Mouse (Mus musculus): ENCODE measurements around the gene Ganc. TPM values are rescaled to one million over a fixed set of nuclear protein-coding genes. Genes with fewer than 3 reads are reported as not detected.

The Ganc gene
- polyA plus RNA-seq, 1 experiment from 2014 or later, result 8.4 TPM

DNA sequence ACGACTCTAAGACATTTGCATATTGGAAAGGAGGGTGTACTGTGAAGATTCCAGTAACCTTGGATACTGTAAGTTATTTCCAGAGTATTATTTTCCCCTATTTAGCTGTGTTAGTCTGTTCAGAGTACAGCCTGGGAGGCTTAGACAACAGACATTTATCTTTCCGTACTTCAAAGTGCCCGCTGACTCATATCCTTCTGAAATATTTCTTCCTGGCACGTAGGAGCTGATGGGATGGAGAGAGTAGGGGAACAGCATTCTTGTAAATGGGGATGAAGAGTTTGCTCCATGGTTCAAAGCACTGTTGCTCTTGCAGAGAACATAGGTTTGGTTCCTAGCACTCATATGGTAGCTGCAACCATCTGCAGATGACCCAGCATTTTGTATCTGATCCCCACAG is 48.9 kb downstream of the Ganc start:
- ATAC-seq (ENCODE audit: insufficient number of reproducible peaks, insufficient read depth, low FRiP score, low TSS enrichment, low read depth), result no peak
- Histone ChIP-seq H3K9ac (replicated peaks) (no peak overlapping the region), H3K4me2 (no peak overlapping the region), H3K36me3 (no peaks in the 10 kb centered on the region), H3K4me1 (replicated peaks) (no peaks in the 10 kb centered on the region), H3K9me3 (peaks cover 4% of the 10 kb centered on the region; the same call in 1 of the 2 replicates), H3K27me3 (no peaks in the 10 kb centered on the region), H3K4me3 (replicated peaks) (no peak overlapping the region), H3K27ac (no peak overlapping the region)
- 77% methylated on average over 4 of the region's 4 CpGs for WGBS

DNA sequence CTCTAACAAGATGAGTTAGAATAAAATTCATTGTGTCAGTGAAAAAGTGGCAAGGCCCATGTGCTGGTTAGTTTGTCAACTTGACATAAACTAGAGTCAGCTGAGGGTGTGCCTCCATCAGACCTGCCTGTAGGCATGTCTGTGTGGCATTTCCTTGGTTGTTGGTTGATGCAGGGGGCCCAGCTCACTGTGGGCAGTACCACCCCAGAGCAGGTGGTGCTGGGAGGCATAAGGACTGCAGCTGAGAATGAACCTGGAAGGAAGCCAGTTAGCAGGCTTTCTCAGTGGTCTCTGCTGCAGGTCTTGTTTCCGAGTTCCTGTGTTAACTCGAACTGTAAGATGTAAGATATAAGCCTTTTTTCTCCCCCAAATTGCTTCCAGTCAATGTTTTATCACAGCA is 51.3 kb downstream of the Ganc start:
- H3K4me3 ChIP-seq (replicated peaks), result no peak overlapping the region
- H3K9me3 ChIP-seq, result peaks cover 4% of the 10 kb centered on the region; the same call in 1 of the 2 replicates
- H3K27ac ChIP-seq, result no peak overlapping the region
- no peak overlapping the region for H3K9ac ChIP-seq (replicated peaks)
- no peak for ATAC-seq (ENCODE audit: insufficient number of reproducible peaks, insufficient read depth, low FRiP score, low TSS enrichment, low read depth)
- no peaks in the 10 kb centered on the region for H3K27me3 ChIP-seq
- no peaks in the 10 kb centered on the region for H3K36me3 ChIP-seq
- no peak overlapping the region for H3K4me2 ChIP-seq
- no peaks in the 10 kb centered on the region for H3K4me1 ChIP-seq (replicated peaks)
- 81% methylated on average over 2 of the region's 2 CpGs for WGBS

DNA sequence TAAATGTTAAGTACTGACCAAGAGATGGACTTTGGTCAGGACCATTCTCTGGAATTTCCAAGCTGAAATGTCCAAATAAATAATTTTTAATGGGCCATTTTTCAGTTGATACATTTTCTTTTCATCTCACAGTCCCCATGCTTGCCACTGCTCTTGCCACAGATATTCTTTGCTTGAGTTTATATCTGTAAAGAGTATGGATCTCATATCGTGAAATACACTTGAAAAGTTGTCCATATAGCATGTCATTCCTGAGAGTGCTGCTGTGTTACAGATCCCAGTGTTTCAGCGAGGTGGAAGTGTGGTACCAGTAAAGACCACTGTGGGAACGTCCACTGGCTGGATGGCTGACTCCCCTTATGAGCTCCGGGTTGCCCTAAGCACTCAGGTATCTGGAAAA is 52.0 kb downstream of the Ganc start, which contains the start of gene Capn3:
Gene Capn3, plus strand, starts transcription at position 301 of the 400 bp plus-strand sequence.
- Histone ChIP-seq H3K4me2 (no peak within 1 kb of the TSS), H3K4me3 (replicated peaks) (no peak within 1 kb of the TSS), H3K27ac (no peak within 1 kb of the TSS), H3K27me3 (no peaks in the 10 kb centered on the region), H3K36me3 (no peaks in the 10 kb centered on the region), H3K9ac (replicated peaks) (no peak within 1 kb of the TSS), H3K9me3 (peaks cover 4% of the 10 kb centered on the region; the same call in 1 of the 2 replicates), H3K4me1 (replicated peaks) (no peaks in the 10 kb centered on the region)
- 77% methylated on average over 4 of the region's 4 CpGs for WGBS
- no peak for ATAC-seq (ENCODE audit: insufficient number of reproducible peaks, insufficient read depth, low FRiP score, low TSS enrichment, low read depth)

DNA sequence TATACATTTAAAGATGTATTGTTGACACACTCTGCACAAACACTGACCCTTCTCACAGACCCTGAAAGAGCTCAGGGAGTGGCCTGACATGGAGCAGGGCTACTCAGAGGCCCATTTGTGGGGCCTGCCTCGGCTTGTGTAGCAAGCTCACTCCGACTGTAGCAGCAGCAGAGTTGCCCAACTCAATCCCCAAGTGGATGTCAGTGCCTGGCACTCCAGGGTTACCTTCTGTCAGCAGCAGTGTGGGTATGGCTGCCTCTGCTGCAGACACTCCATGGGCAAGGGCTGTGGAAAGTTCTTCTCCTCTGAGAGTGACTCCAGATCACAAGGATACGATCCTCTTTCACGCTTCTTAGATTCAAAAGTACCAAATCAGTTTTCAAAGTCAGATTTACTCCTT is 56.5 kb downstream of the Ganc start:
- no peaks in the 10 kb centered on the region for H3K9me3 ChIP-seq
- no peaks in the 10 kb centered on the region for H3K36me3 ChIP-seq
- no peak overlapping the region for H3K4me2 ChIP-seq
- WGBS, result 88% methylated on average over 4 of the region's 4 CpGs
- H3K27me3 ChIP-seq, result no peaks in the 10 kb centered on the region
- no peak overlapping the region for H3K4me3 ChIP-seq (replicated peaks)
- no peak for ATAC-seq (ENCODE audit: insufficient number of reproducible peaks, insufficient read depth, low FRiP score, low TSS enrichment, low read depth)
- H3K4me1 ChIP-seq (replicated peaks), result no peaks in the 10 kb centered on the region
- H3K9ac ChIP-seq (replicated peaks), result no peak overlapping the region
- no peak overlapping the region for H3K27ac ChIP-seq

DNA sequence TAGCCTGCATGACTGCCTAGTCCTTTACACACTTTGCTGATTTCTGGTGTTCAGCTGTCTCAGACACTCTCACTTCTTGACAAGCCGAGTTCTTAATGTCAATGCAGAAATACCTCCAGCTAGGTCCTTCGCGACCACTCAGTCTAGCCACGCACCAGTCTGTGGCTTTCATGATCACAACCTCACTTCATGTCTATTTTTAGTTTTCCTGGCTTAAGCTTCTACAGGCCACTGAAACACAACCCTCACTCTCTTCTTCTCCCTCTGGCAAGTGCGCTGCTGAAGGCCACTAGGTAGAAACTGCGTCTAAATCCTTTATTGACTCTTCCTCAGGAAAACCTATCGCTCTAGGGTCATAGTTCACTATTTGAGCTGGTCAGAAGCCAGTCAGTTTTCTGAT is 59.6 kb downstream of the Ganc start:
- 92% methylated on average over 7 of the region's 7 CpGs for WGBS
- ATAC-seq (ENCODE audit: insufficient number of reproducible peaks, insufficient read depth, low FRiP score, low TSS enrichment, low read depth), result no peak

DNA sequence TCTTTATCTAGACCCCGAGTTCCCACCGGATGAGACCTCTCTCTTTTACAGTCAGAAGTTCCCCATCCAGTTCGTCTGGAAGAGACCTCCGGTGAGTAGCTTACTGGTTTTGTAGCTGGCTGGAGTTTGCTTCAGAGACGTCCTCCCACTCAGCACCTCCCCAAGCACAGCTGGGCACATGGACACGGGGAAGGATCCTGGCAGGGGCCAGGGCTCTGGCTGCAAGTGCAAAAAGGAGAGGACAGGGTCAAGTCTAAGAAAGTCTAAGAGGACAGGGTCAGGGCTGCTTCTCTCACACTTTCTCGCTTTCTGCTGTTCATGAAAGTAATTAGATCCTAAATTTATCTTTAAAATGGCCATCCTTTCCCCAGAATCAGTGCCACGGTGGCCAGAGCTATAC is 60.4 kb downstream of the Ganc start:
- Histone ChIP-seq H3K27me3 (no peaks in the 10 kb centered on the region), H3K4me3 (replicated peaks) (no peak overlapping the region), H3K36me3 (no peaks in the 10 kb centered on the region), H3K9ac (replicated peaks) (no peak overlapping the region), H3K9me3 (no peaks in the 10 kb centered on the region), H3K4me1 (replicated peaks) (no peaks in the 10 kb centered on the region), H3K4me2 (no peak overlapping the region), H3K27ac (no peak overlapping the region)
- ATAC-seq (ENCODE audit: insufficient number of reproducible peaks, insufficient read depth, low FRiP score, low TSS enrichment, low read depth), result no peak
- 79% methylated on average over 8 of the region's 8 CpGs for WGBS

More for the DNA sequence above, 59.6 kb downstream of the Ganc start:
- Histone ChIP-seq H3K4me1 (replicated peaks) (no peaks in the 10 kb centered on the region), H3K4me3 (replicated peaks) (no peak overlapping the region), H3K9me3 (no peaks in the 10 kb centered on the region), H3K27me3 (no peaks in the 10 kb centered on the region), H3K27ac (no peak overlapping the region), H3K36me3 (no peaks in the 10 kb centered on the region), H3K9ac (replicated peaks) (no peak overlapping the region), H3K4me2 (no peak overlapping the region)

DNA sequence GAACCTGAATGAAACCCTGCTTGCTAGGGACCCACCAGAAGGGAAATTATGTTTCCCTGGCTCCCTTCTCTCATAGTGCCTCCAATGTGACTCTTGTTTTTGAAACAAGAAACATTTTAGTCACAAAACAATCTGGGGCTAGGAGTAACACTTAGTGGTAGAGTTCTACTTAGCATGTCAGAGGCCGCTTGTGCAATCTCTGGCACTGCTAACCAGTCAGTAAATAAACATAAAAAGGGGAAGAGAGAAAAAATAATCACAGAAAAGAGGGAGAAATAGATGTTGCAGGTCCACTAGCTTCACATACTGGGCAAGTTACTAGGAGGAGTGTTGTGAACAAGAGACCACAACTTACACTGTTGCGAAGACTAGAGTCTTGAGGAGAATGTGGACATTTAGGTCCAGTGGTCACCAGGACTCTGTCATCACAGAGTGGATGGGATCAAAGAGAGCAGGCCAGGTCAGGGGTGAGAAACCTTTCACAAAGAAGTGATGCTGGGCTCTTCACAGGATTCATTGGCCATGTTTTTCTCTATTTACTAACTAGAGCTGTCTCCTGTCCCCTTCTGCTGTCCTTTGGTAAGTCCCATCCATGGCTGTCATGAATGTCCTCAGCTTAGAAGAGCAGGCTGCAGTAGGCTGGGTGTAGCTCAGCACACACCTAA is 61.2 kb downstream of the Ganc start:
- Histone ChIP-seq H3K27ac (no peak overlapping the region), H3K9me3 (no peaks in the 10 kb centered on the region), H3K9ac (replicated peaks) (no peak overlapping the region), H3K27me3 (no peaks in the 10 kb centered on the region), H3K36me3 (no peaks in the 10 kb centered on the region), H3K4me3 (replicated peaks) (no peak overlapping the region), H3K4me2 (no peak overlapping the region), H3K4me1 (replicated peaks) (no peaks in the 10 kb centered on the region)
- WGBS, result 95% methylated on average over 2 of the region's 2 CpGs
- no peak for ATAC-seq (ENCODE audit: insufficient number of reproducible peaks, insufficient read depth, low FRiP score, low TSS enrichment, low read depth)

DNA sequence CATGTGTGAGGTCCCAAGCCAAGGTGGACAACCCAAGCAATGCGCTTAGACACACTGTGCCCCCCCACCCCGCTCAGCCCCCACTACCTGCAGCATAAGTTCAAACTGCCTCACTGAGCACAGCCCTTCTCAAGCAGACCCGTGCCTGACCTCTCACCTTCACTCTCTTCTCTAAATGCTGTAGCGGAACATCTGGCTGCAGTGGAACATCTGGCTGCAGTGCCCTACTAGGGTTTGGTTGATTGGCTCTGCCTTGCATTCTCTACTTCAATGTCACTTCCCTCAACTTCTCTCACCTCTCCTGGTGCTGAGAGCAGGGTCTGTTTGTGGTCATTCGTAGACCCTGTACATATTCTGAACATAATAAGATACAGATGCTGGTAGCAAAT is 61.7 kb downstream of the Ganc start:
- no peak overlapping the region for H3K9ac ChIP-seq (replicated peaks)
- H3K4me2 ChIP-seq, result no peak overlapping the region
- WGBS, result 59% methylated on average over 5 of the region's 5 CpGs
- no peak overlapping the region for H3K27ac ChIP-seq
- no peaks in the 10 kb centered on the region for H3K4me1 ChIP-seq (replicated peaks)
- H3K9me3 ChIP-seq, result no peaks in the 10 kb centered on the region
- H3K36me3 ChIP-seq, result no peaks in the 10 kb centered on the region
- no peaks in the 10 kb centered on the region for H3K27me3 ChIP-seq
- no peak for ATAC-seq (ENCODE audit: insufficient number of reproducible peaks, insufficient read depth, low FRiP score, low TSS enrichment, low read depth)
- no peak overlapping the region for H3K4me3 ChIP-seq (replicated peaks)

DNA sequence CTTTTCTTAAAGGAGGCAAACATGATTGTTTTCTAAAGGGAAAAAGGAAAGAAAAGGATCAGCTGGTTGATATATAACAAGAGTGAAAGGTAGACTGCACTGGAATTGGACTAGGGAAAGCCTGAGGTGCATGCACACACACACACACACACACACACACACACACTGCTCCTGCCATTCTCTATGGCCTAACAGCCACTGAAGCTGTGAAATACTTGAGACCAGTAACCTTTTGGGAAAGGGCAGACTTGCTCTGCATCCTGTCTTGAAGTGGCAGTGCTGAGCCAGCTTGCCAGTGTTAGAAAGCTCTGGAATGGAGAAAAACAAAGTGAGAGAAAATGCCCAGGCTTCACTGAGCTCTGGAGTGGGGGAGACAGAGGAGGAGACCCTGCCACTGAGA is 64.3 kb downstream of the Ganc start:
- Histone ChIP-seq H3K27me3 (no peaks in the 10 kb centered on the region), H3K4me3 (replicated peaks) (no peak overlapping the region), H3K36me3 (no peaks in the 10 kb centered on the region), H3K4me1 (replicated peaks) (no peaks in the 10 kb centered on the region), H3K9ac (replicated peaks) (no peak overlapping the region), H3K27ac (no peak overlapping the region), H3K4me2 (no peak overlapping the region), H3K9me3 (no peaks in the 10 kb centered on the region)
- no peak for ATAC-seq (ENCODE audit: insufficient number of reproducible peaks, insufficient read depth, low FRiP score, low TSS enrichment, low read depth)

DNA sequence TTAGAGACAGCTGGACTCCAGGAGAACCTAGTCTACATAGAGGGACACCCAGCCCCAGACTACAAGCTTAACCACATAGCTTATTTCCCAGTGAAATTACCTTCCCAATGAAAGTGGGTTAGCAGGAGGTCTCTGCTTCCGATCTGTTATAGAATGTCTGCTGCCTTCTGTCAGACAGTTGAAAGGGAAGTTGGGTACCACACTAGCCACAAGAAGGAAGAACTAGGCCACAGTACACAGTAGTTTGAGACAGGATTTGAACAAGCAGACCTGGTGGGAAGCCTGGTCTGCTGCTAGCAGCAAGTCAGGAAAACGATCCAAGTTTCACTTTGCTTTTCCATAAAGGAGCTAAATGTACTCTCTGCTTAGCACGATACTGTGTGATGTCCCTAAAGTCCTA is 65.5 kb downstream of the Ganc start:
- H3K27ac ChIP-seq, result no peak overlapping the region
- no peak overlapping the region for H3K9ac ChIP-seq (replicated peaks)
- ATAC-seq (ENCODE audit: insufficient number of reproducible peaks, insufficient read depth, low FRiP score, low TSS enrichment, low read depth), result no peak
- no peaks in the 10 kb centered on the region for H3K4me1 ChIP-seq (replicated peaks)
- H3K27me3 ChIP-seq, result no peaks in the 10 kb centered on the region
- H3K36me3 ChIP-seq, result no peaks in the 10 kb centered on the region
- no peak overlapping the region for H3K4me2 ChIP-seq
- 89% methylated on average over 3 of the region's 3 CpGs for WGBS
- H3K9me3 ChIP-seq, result no peaks in the 10 kb centered on the region
- no peak overlapping the region for H3K4me3 ChIP-seq (replicated peaks)

DNA sequence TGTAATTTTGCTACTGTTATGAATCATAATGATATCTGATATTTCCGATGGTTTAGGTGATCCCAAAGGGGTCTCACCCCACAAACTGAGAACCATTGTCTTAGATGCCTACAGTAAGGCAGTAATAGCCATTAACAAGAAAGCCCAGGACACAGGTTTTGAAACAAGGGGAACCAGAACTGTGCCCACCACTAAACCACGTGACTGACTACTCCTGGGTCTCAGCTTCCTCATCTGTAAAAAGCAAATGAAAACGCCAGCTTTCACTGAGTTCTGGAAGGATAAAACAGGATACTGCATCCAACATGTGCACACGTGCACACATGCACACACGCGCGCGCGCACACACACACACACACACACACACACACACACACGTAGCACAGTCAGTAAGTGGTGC is 66.0 kb downstream of the Ganc start:
- no peaks in the 10 kb centered on the region for H3K9me3 ChIP-seq
- H3K9ac ChIP-seq (replicated peaks), result no peak overlapping the region
- no peaks in the 10 kb centered on the region for H3K27me3 ChIP-seq
- ATAC-seq (ENCODE audit: insufficient number of reproducible peaks, insufficient read depth, low FRiP score, low TSS enrichment, low read depth), result no peak
- no peaks in the 10 kb centered on the region for H3K36me3 ChIP-seq
- WGBS, result 91% methylated on average over 10 of the region's 10 CpGs
- H3K4me3 ChIP-seq (replicated peaks), result no peak overlapping the region
- H3K27ac ChIP-seq, result no peak overlapping the region
- H3K4me2 ChIP-seq, result no peak overlapping the region
- H3K4me1 ChIP-seq (replicated peaks), result no peaks in the 10 kb centered on the region

DNA sequence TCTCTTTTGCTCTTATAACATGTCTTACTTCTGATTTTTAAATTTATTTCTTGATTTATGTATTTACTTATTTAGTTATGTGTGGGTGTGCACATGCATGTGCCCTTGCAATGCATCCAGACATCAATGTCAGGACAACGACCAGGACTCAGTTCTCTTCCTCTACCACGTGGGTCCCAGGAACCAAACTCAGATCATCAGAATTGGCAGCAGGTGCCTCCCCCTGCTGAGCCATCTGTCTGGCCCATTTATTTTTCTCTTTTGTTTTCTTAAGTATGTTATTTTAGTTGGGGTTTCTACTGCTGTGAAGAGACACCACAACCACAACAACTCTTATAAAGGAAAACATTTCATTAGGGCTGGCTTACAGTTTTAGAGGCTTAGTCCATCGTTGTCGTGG is 67.2 kb downstream of the Ganc start:
- no peak overlapping the region for H3K9ac ChIP-seq (replicated peaks)
- H3K4me3 ChIP-seq (replicated peaks), result no peak overlapping the region
- H3K4me1 ChIP-seq (replicated peaks), result no peaks in the 10 kb centered on the region
- no peaks in the 10 kb centered on the region for H3K9me3 ChIP-seq
- 83% methylated on average over 4 of the region's 4 CpGs for WGBS
- no peak overlapping the region for H3K4me2 ChIP-seq
- no peak for ATAC-seq (ENCODE audit: insufficient number of reproducible peaks, insufficient read depth, low FRiP score, low TSS enrichment, low read depth)
- no peaks in the 10 kb centered on the region for H3K27me3 ChIP-seq
- no peak overlapping the region for H3K27ac ChIP-seq
- no peaks in the 10 kb centered on the region for H3K36me3 ChIP-seq

Measured in limb, embryonic 12.5 days (tissue).